Mouse (Mus musculus): ENCODE results near the gene Olfr1471. TPM values are rescaled to one million over a fixed set of nuclear protein-coding genes. Genes with fewer than 3 reads are reported as not detected.
"Not testable (repeated sequence)": the region's sequence is repeated elsewhere in the genome, so short reads cannot be mapped to it uniquely, and the experiment has no call there.

Olfr1471 gene
- polyA plus RNA-seq (2015; fragmentation: Nextera tagmentation; extraction: Ambion mirVana): not detected in 2 replicates

GRCm38 (mm10) chr19:13443109-13443508 is at the start of gene Olfr1471:
Olfr1471 (plus strand) TSS chr19:13443409.
- H3K4me1 ChIP-seq (replicated peaks); H3K36me3 ChIP-seq; H3K27me3 ChIP-seq; H3K4me3 ChIP-seq; H3K27ac ChIP-seq; H3K4me2 ChIP-seq; H3K9ac ChIP-seq; ATAC-seq (ENCODE audit: low FRiP score): not testable (repeated sequence)
- H3K9me3 ChIP-seq: peaks cover 13% of the 10 kb centered on the region; the same call in 1 of the 2 replicates
- 67% methylated on average over 2 of the region's 2 CpGs for WGBS

- H3K27me3 ChIP-seq: no peaks in the 10 kb centered on the region
- H3K4me1 ChIP-seq (replicated peaks): no peaks in the 10 kb centered on the region
- 0 out of 2 replicates have a peak, but pooled peaks cover 8% of the 10 kb centered on the region for H3K9me3 ChIP-seq
- H3K9ac ChIP-seq: no peak within 1 kb of the TSS
- H3K27ac ChIP-seq: no peak within 1 kb of the TSS
- H3K4me3 ChIP-seq: no peak within 1 kb of the TSS
- H3K4me2 ChIP-seq: no peak within 1 kb of the TSS
- 82% methylated on average over 2 of the region's 2 CpGs for WGBS
- no peaks in the 10 kb centered on the region for H3K36me3 ChIP-seq
- ATAC-seq (ENCODE audit: low FRiP score): no peak
Observed at GRCm38 (mm10) chr19:13407549-13407948, 35.7 kb upstream of the Olfr1471 start, which contains the start of gene Olfr1469. Olfr1469 (plus strand) TSS chr19:13407849.

GRCm38 (mm10) chr19:13455986-13456385 is 12.8 kb downstream of the Olfr1471 start, which contains the start of gene Olfr1472:
Olfr1472 (minus strand) TSS chr19:13456086.
- ATAC-seq (ENCODE audit: low FRiP score): no peak
- H3K4me3 ChIP-seq: no peak within 1 kb of the TSS
- no peak within 1 kb of the TSS for H3K9ac ChIP-seq
- H3K27ac ChIP-seq: no peak within 1 kb of the TSS
- 90% methylated on average over 1 of the region's 1 CpGs for WGBS
- H3K4me2 ChIP-seq: no peak within 1 kb of the TSS
- H3K36me3 ChIP-seq: no peaks in the 10 kb centered on the region
- H3K27me3 ChIP-seq: no peaks in the 10 kb centered on the region
- no peaks in the 10 kb centered on the region for H3K4me1 ChIP-seq (replicated peaks)
- 0 out of 2 replicates have a peak, but pooled peaks cover 11% of the 10 kb centered on the region for H3K9me3 ChIP-seq

- H3K27me3 ChIP-seq; H3K4me2 ChIP-seq; H3K9me3 ChIP-seq; ATAC-seq (ENCODE audit: low FRiP score); H3K27ac ChIP-seq; H3K9ac ChIP-seq; H3K36me3 ChIP-seq; H3K4me3 ChIP-seq; H3K4me1 ChIP-seq (replicated peaks): not testable (repeated sequence)
- 90% methylated on average over 4 of the region's 4 CpGs for WGBS
Observed at GRCm38 (mm10) chr19:13469265-13469664, 26.1 kb downstream of the Olfr1471 start, which contains the start of gene Olfr1474. Olfr1474 (plus strand) TSS chr19:13469565.

GRCm38 (mm10) chr19:13480096-13480495 is 36.9 kb downstream of the Olfr1471 start, which contains the start of gene Olfr1475:
Olfr1475 (minus strand) TSS chr19:13480196.
- 0 out of 2 replicates have a peak, but pooled peaks cover 4% of the 10 kb centered on the region for H3K9me3 ChIP-seq
- H3K4me2 ChIP-seq: no peak within 1 kb of the TSS
- H3K27ac ChIP-seq: no peak within 1 kb of the TSS
- no peaks in the 10 kb centered on the region for H3K36me3 ChIP-seq
- no peaks in the 10 kb centered on the region for H3K4me1 ChIP-seq (replicated peaks)
- no peak for ATAC-seq (ENCODE audit: low FRiP score)
- H3K9ac ChIP-seq: no peak within 1 kb of the TSS
- H3K4me3 ChIP-seq: no peak within 1 kb of the TSS
- H3K27me3 ChIP-seq: no peaks in the 10 kb centered on the region

- Histone ChIP-seq H3K27me3 (no peaks in the 10 kb centered on the region), H3K4me3 (no peak within 1 kb of the TSS), H3K4me2 (no peak within 1 kb of the TSS), H3K9ac (no peak within 1 kb of the TSS), H3K9me3 (peaks cover 11% of the 10 kb centered on the region; the same call in 1 of the 2 replicates), H3K4me1 (replicated peaks) (no peaks in the 10 kb centered on the region), H3K27ac (no peak within 1 kb of the TSS), H3K36me3 (no peaks in the 10 kb centered on the region)
- ATAC-seq (ENCODE audit: low FRiP score): no peak
- 73% methylated on average over 3 of the region's 3 CpGs for WGBS
Observed at GRCm38 (mm10) chr19:13500246-13500645, 57.0 kb downstream of the Olfr1471 start, which contains the start of gene Olfr1477. Olfr1477 (plus strand) TSS chr19:13500546.

Other genes with a start within 250 kb of the Olfr1471 start
- not detected in 2 replicates for gene Olfr1463, start 212.1 kb upstream of the Olfr1471 start, polyA plus RNA-seq (2015; fragmentation: Nextera tagmentation; extraction: Ambion mirVana)
- gene Olfr1465, start 127.9 kb upstream of the Olfr1471 start, polyA plus RNA-seq (2015; fragmentation: Nextera tagmentation; extraction: Ambion mirVana): not detected in 2 replicates
- not detected in 2 replicates for gene Olfr1466, start 104.5 kb upstream of the Olfr1471 start, polyA plus RNA-seq (2015; fragmentation: Nextera tagmentation; extraction: Ambion mirVana)
- not detected in 2 replicates for gene Olfr1467, start 81.2 kb upstream of the Olfr1471 start, polyA plus RNA-seq (2015; fragmentation: Nextera tagmentation; extraction: Ambion mirVana)
- not detected in 2 replicates for gene Olfr1469, start 35.6 kb upstream of the Olfr1471 start, polyA plus RNA-seq (2015; fragmentation: Nextera tagmentation; extraction: Ambion mirVana)
- not detected in 2 replicates for gene Olfr1472, start 12.7 kb downstream of the Olfr1471 start, polyA plus RNA-seq (2015; fragmentation: Nextera tagmentation; extraction: Ambion mirVana)
- gene Olfr1474, start 26.2 kb downstream of the Olfr1471 start, polyA plus RNA-seq (2015; fragmentation: Nextera tagmentation; extraction: Ambion mirVana): not detected in 2 replicates
- gene Olfr1475, start 36.8 kb downstream of the Olfr1471 start, polyA plus RNA-seq (2015; fragmentation: Nextera tagmentation; extraction: Ambion mirVana): not detected in 2 replicates
- not detected in 2 replicates for gene Olfr1477, start 57.1 kb downstream of the Olfr1471 start, polyA plus RNA-seq (2015; fragmentation: Nextera tagmentation; extraction: Ambion mirVana)
- not detected in 2 replicates for gene Olfr1480, start 84.5 kb downstream of the Olfr1471 start, polyA plus RNA-seq (2015; fragmentation: Nextera tagmentation; extraction: Ambion mirVana)
- gene Olfr1484, start 140.1 kb downstream of the Olfr1471 start, polyA plus RNA-seq (2015; fragmentation: Nextera tagmentation; extraction: Ambion mirVana): not detected in 2 replicates
- not detected in 2 replicates for gene Olfr1487, start 174.0 kb downstream of the Olfr1471 start, polyA plus RNA-seq (2015; fragmentation: Nextera tagmentation; extraction: Ambion mirVana)
- not detected in 2 replicates for gene Olfr1489, start 188.2 kb downstream of the Olfr1471 start, polyA plus RNA-seq (2015; fragmentation: Nextera tagmentation; extraction: Ambion mirVana)
- not detected in 2 replicates for gene Olfr1490, start 207.7 kb downstream of the Olfr1471 start, polyA plus RNA-seq (2015; fragmentation: Nextera tagmentation; extraction: Ambion mirVana)